Mouse (Mus musculus) MEL-GATA-1-ER (cell line): Measurements from ENCODE around the gene Gm14459.
"Not testable (repeated sequence)": the region's sequence is repeated elsewhere in the genome, so short reads cannot be mapped to it uniquely, and the experiment has no call there.

Source experiments
- DNase-seq: peaks from one replicate; pipeline ENCODE4 v3.0.0-alpha.2; 2012; ENCODE audit warnings: low read depth; ENCODE audit errors: extremely low read depth

Gm14459 gene

DNA sequence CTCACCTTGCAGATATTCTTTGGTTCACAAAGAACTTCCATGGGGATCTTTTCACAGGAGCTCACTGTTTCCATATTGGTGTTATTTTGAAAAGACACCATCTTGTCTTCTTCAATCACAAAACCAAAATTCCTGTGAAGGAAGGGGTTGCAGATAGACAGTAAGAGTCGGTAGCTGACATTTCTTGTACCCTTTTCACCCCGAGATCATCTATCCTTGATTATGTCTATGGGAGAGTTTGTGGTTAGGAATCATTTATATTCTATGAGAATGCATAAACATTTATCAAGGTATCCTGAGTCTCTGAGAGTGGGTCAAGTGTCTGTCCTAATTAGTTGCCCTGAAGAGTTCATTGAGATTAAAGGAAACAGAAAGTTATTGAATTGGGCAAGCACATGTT is at the start of gene Gm14459:
Gene Gm14459, minus strand, starts transcription at position 101 of the 400 bp plus-strand sequence.
- no peak for DNase-seq

- not testable (repeated sequence) for DNase-seq
Observed at GRCm38 (mm10) chrX:8548155-8548554, 23.4 kb upstream of the Gm14459 start, which contains the start of gene Ssxb6. Gene Ssxb6 (minus strand): TSS chrX:8548255.
